Mouse (Mus musculus): Measurements from ENCODE around the gene Bach2.

- no peak for TF ChIP-seq POLR2A (IDR thresholded peaks at IDR 0.05; ENCODE audit: borderline replicate concordance, extremely low read depth, low read depth, low read length)
- no peak for TF ChIP-seq CTCF (IDR thresholded peaks at IDR 0.05; ENCODE audit: insufficient read depth, low read length)
Measured at GRCm38 (mm10) chr4:32535626-32536025, 297.0 kb downstream of the Bach2 start.
